Mouse (Mus musculus) mouse trophoblast stem cell (cell line): ENCODE results near the gene Map2.

Source experiments
- in situ Hi-C, 2 experiments: fragments of 300-500 bp; cut with MseI, MboI; formaldehyde crosslinking; loops; 2 replicates in 1 of 2; 3 replicates in 1 of 2; pipeline ENCODE4 v1.15.1; 2025

Map2 gene

GRCm38 (mm10) chr1:66196716-66197115, 21.6 kb downstream of the Map2 start:
- in situ Hi-C loops, result no loop called here

- in situ Hi-C loops, result no loop called here
Measured at GRCm38 (mm10) chr1:66205517-66205916, 30.4 kb downstream of the Map2 start.

GRCm38 (mm10) chr1:66206904-66207303, 31.8 kb downstream of the Map2 start:
- in situ Hi-C loops, result no loop called here

- in situ Hi-C loops, result no loop called here
Measured at GRCm38 (mm10) chr1:66211074-66211791, 36.2 kb downstream of the Map2 start.

GRCm38 (mm10) chr1:66221497-66221896, 46.4 kb downstream of the Map2 start:
- in situ Hi-C loops, result no loop called here

GRCm38 (mm10) chr1:66223331-66223730, 48.3 kb downstream of the Map2 start:
- in situ Hi-C loops, result no loop called here

- in situ Hi-C loops, result no loop called here
Measured at GRCm38 (mm10) chr1:66226372-66227368, 51.6 kb downstream of the Map2 start.

GRCm38 (mm10) chr1:66228205-66228604, 53.1 kb downstream of the Map2 start:
- in situ Hi-C loops, result no loop called here

- in situ Hi-C loops, result no loop called here
Measured at GRCm38 (mm10) chr1:66230345-66230744, 55.3 kb downstream of the Map2 start.

GRCm38 (mm10) chr1:66231963-66232362, 56.9 kb downstream of the Map2 start:
- in situ Hi-C loops, result no loop called here

GRCm38 (mm10) chr1:66244910-66245309, 69.8 kb downstream of the Map2 start:
- in situ Hi-C loops, result no loop called here

GRCm38 (mm10) chr1:66251649-66252332, 76.7 kb downstream of the Map2 start:
- in situ Hi-C loops, result no loop called here

GRCm38 (mm10) chr1:66252333-66252724, 77.3 kb downstream of the Map2 start:
- in situ Hi-C loops, result no loop called here

- in situ Hi-C loops, result no loop called here
Measured at GRCm38 (mm10) chr1:66263220-66263619, 88.1 kb downstream of the Map2 start.

GRCm38 (mm10) chr1:66266231-66266924, 91.3 kb downstream of the Map2 start:
- in situ Hi-C loops, result no loop called here

GRCm38 (mm10) chr1:66277663-66278062, 102.6 kb downstream of the Map2 start:
- in situ Hi-C loops, result no loop called here

- in situ Hi-C loops, result no loop called here
Measured at GRCm38 (mm10) chr1:66279222-66280009, 104.3 kb downstream of the Map2 start.

- in situ Hi-C loops, result no loop called here
Measured at GRCm38 (mm10) chr1:66280152-66280551, 105.1 kb downstream of the Map2 start.

- in situ Hi-C loops, result no loop called here
Measured at GRCm38 (mm10) chr1:66282447-66282846, 107.4 kb downstream of the Map2 start.

GRCm38 (mm10) chr1:66288987-66289386, 113.9 kb downstream of the Map2 start:
- in situ Hi-C loops, result no loop called here
